Mouse (Mus musculus) hindbrain, embryonic 11.5 days (tissue): ENCODE data around the gene Nek10. TPM values are rescaled to one million over a fixed set of nuclear protein-coding genes. Genes with fewer than 3 reads are reported as not detected.
"Not testable (repeated sequence)": the region's sequence is repeated elsewhere in the genome, so short reads cannot be mapped to it uniquely, and the experiment has no call there.

Experiments used
- ATAC-seq: fragments of 200-750 bp; cut with Nextera tagmentation; 2 replicates; pipeline ENCODE4 v1.8.0; 2017; ENCODE audit warnings: mild to moderate bottlenecking, moderate TSS enrichment, moderate library complexity; ENCODE audit not compliant: low FRiP score
- DNase-seq: peaks from one replicate; pipeline ENCODE4 v3.0.0-alpha.2; 2015; ENCODE audit warnings: low spot score
- H3K27ac ChIP-seq: fragments of 300-500 bp; sonication (generic); 2 replicates; pipeline ENCODE4 v1.5.1; 2014; ENCODE audit warnings: mild to moderate bottlenecking, low read depth, low read length
- H3K27me3 ChIP-seq: fragments of 300-500 bp; sonication (generic); 2 replicates; pipeline ENCODE4 v1.6.1; 2014; ENCODE audit warnings: mild to moderate bottlenecking, low read length, moderate library complexity, mixed read lengths; ENCODE audit not compliant: control insufficient read depth, insufficient read depth
- H3K36me3 ChIP-seq: fragments of 300-500 bp; sonication (generic); 2 replicates; pipeline ENCODE4 v1.6.1; 2014; ENCODE audit warnings: mild to moderate bottlenecking, low read length, moderate library complexity, mixed read lengths; ENCODE audit not compliant: control insufficient read depth, insufficient read depth
- H3K4me1 ChIP-seq: fragments of 300-500 bp; sonication (generic); replicated peaks from 2 replicates; pipeline ENCODE4 v1.6.1; 2014; ENCODE audit warnings: low read length, mixed read lengths; ENCODE audit not compliant: control insufficient read depth, insufficient read depth
- H3K4me2 ChIP-seq: fragments of 300-500 bp; sonication (generic); replicated peaks from 2 replicates; pipeline ENCODE4 v1.6.1; 2014; ENCODE audit warnings: mild to moderate bottlenecking, low read depth, low read length
- H3K4me3 ChIP-seq: fragments of 300-500 bp; sonication (generic); 2 replicates; pipeline ENCODE4 v1.5.1; 2014; ENCODE audit warnings: low read depth, low read length
- H3K9ac ChIP-seq: fragments of 300-500 bp; sonication (generic); 2 replicates; pipeline ENCODE4 v1.6.1; 2014; ENCODE audit warnings: low read depth, low read length
- H3K9me3 ChIP-seq: fragments of 300-500 bp; sonication (generic); 2 replicates; pipeline ENCODE4 v1.6.1; 2016; ENCODE audit warnings: low read length; ENCODE audit not compliant: control insufficient read depth
- WGBS: fragments of 180-500 bp; shearing (Covaris S2); extraction: QIAGEN DNeasy Blood & Tissue Kit; methylation state at CpG from one replicate; pipeline ENCODE4 v1.1.7; 2014; 5-methylcytosine and 5-hydroxymethylcytosine counted together
- polyA plus RNA-seq: library from polyadenylated mRNA; unstranded; fragments of >200 nt; fragmentation: Nextera tagmentation; extraction: Ambion mirVana; gene quantifications from 2 replicates; pipeline ENCODE4 v1.2.1, GENCODE M21; 2014

Gene Nek10
- polyA plus RNA-seq, 1 experiment from 2014 or later = 0.19 TPM

- Histone ChIP-seq H3K27me3 (no peaks in the 10 kb centered on the region), H3K4me1 (no peaks in the 10 kb centered on the region), H3K36me3 (no peaks in the 10 kb centered on the region), H3K9me3 (no peaks in the 10 kb centered on the region), H3K4me3 (no peak overlapping the region), H3K9ac (no peak overlapping the region), H3K27ac (no peak overlapping the region), H3K4me2 (no peak overlapping the region)
- DNase-seq (no peak), ATAC-seq (no peak)
- WGBS = 85% methylated on average over 1 of the region's 1 CpGs
These were observed 184.2 kb downstream of the Nek10 start for GRCm38 (mm10) chr14:14987403-14987802.

- Histone ChIP-seq H3K27ac (no peak overlapping the region), H3K36me3 (no peaks in the 10 kb centered on the region), H3K9me3 (no peaks in the 10 kb centered on the region), H3K4me3 (no peak overlapping the region), H3K4me1 (no peaks in the 10 kb centered on the region), H3K27me3 (no peaks in the 10 kb centered on the region), H3K9ac (no peak overlapping the region), H3K4me2 (no peak overlapping the region)
- no peak for ATAC-seq
- no peak for DNase-seq
- WGBS = 84% methylated on average over 2 of the region's 2 CpGs
These were observed 188.4 kb downstream of the Nek10 start for GRCm38 (mm10) chr14:14991642-14992041.

GRCm38 (mm10) chr14:15011408-15011807, 208.2 kb downstream of the Nek10 start:
- H3K27me3 ChIP-seq = no peaks in the 10 kb centered on the region

GRCm38 (mm10) chr14:15014799-15015198, 211.6 kb downstream of the Nek10 start:
- no peaks in the 10 kb centered on the region for H3K4me1 ChIP-seq
- H3K27me3 ChIP-seq = no peaks in the 10 kb centered on the region
- H3K27ac ChIP-seq = no peak overlapping the region
- DNase-seq (no peak), ATAC-seq (no peak)
- H3K36me3 ChIP-seq = no peaks in the 10 kb centered on the region
- H3K9ac ChIP-seq = no peak overlapping the region
- H3K9me3 ChIP-seq = no peaks in the 10 kb centered on the region
- no peak overlapping the region for H3K4me3 ChIP-seq
- WGBS = 86% methylated on average over 2 of the region's 2 CpGs
- H3K4me2 ChIP-seq = no peak overlapping the region

More at GRCm38 (mm10) chr14:15011408-15011807, 208.2 kb downstream of the Nek10 start:
- no peaks in the 10 kb centered on the region for H3K4me1 ChIP-seq
- no peak for DNase-seq
- H3K9ac ChIP-seq = no peak overlapping the region
- ATAC-seq = no peak
- no peak overlapping the region for H3K4me2 ChIP-seq
- H3K27ac ChIP-seq = no peak overlapping the region
- no peaks in the 10 kb centered on the region for H3K9me3 ChIP-seq
- no peak overlapping the region for H3K4me3 ChIP-seq
- WGBS = 84% methylated on average over 4 of the region's 4 CpGs
- H3K36me3 ChIP-seq = no peaks in the 10 kb centered on the region

GRCm38 (mm10) chr14:15030626-15031025, 227.4 kb downstream of the Nek10 start:
- not testable (repeated sequence) for H3K27me3 ChIP-seq, H3K27ac ChIP-seq, H3K36me3 ChIP-seq, H3K4me1 ChIP-seq, ATAC-seq, H3K9ac ChIP-seq, H3K4me3 ChIP-seq, DNase-seq, H3K9me3 ChIP-seq, H3K4me2 ChIP-seq
- 93% methylated on average over 4 of the region's 4 CpGs for WGBS

GRCm38 (mm10) chr14:15034638-15035037, 231.4 kb downstream of the Nek10 start:
- not testable (repeated sequence) for H3K9me3 ChIP-seq, H3K27me3 ChIP-seq, ATAC-seq, H3K9ac ChIP-seq, H3K4me3 ChIP-seq, H3K4me2 ChIP-seq, DNase-seq, H3K4me1 ChIP-seq, H3K27ac ChIP-seq, H3K36me3 ChIP-seq
- 80% methylated on average over 8 of the region's 8 CpGs for WGBS

DNA sequence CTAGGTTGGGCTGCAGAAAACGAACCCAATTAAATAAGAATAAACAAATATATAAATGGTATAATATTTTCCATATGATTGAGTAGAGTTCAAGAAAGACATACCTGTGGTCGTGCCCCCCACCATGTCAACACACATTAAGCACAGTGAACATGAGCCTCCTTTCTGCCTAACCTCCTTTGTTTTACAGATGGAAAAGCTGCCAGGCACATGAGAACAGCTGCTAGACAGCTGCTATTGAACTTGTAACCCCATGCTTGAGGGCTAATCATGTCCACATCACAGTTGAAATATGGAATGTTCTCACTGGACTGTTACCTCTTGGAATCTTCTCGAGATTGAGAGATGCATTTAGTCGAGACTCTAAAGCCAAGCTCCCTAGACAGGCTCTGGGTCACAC, 245.0 kb downstream of the Nek10 start:
- Histone ChIP-seq H3K4me2 (no peak overlapping the region), H3K36me3 (no peaks in the 10 kb centered on the region), H3K9me3 (no peaks in the 10 kb centered on the region), H3K4me3 (no peak overlapping the region), H3K27me3 (no peaks in the 10 kb centered on the region), H3K27ac (no peak overlapping the region), H3K9ac (no peak overlapping the region), H3K4me1 (no peaks in the 10 kb centered on the region)
- ATAC-seq (no peak), DNase-seq (no peak)
- 70% methylated on average over 4 of the region's 4 CpGs for WGBS

DNA sequence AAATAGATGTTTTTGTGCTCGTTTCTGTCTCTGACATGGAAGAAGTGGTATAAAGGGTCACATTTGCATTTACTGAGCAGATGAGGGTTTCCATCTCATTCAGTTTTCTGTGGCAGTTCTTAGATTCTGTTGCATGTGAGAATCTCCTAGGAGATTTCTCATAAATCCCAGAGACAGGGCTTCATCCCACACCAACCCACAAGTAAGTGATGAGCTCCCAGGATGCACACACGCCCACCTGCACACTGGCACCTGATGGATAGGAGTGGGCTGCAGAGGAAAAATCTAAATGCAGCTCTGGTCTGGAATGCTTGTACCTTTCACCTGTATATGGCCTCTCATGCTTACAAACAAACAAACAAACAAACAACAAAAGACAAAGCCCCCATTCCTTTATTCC, 258.3 kb downstream of the Nek10 start:
- no peaks in the 10 kb centered on the region for H3K36me3 ChIP-seq
- WGBS = 84% methylated on average over 2 of the region's 2 CpGs
- no peak overlapping the region for H3K9ac ChIP-seq
- no peak overlapping the region for H3K27ac ChIP-seq
- no peak overlapping the region for H3K4me3 ChIP-seq
- H3K4me1 ChIP-seq = no peaks in the 10 kb centered on the region
- H3K27me3 ChIP-seq = no peaks in the 10 kb centered on the region
- DNase-seq = no peak
- no peaks in the 10 kb centered on the region for H3K9me3 ChIP-seq
- no peak overlapping the region for H3K4me2 ChIP-seq
- ATAC-seq = no peak
